ENCODE assay signal across 19 mouse cellular contexts in genomic region chr1:64319155-64319582, GRCm38 (mm10).
DNase-seq lines count a peak whose midpoint lies in the region; ATAC-seq and TF ChIP-seq lines count a peak whose summit lies in the region.
"Had no signal": no experiment of that assay in that cellular context is flagged by ENCODE, and none has a peak within 500 bp of the region (broad histone marks: within the 10 kb centered on the region; RNA-seq: fewer than 3 reads in every experiment).

No protein-coding gene starts in this region.

- no peaks in the 10 kb centered on the region for H3K36me3 ChIP-seq in midbrain, embryonic 10.5 days
- H3K36me3 ChIP-seq in midbrain, embryonic 11.5 days (ENCODE audit: control insufficient read depth, insufficient read depth, low read length): no peaks in the 10 kb centered on the region
- no peaks in the 10 kb centered on the region for H3K36me3 ChIP-seq in C2C12 (ENCODE audit: control insufficient read depth, insufficient read depth)
- H3K36me3 ChIP-seq: embryonic facial prominence, embryonic 13.5 days; heart, embryonic 10.5 days had no signal

- no peaks in the 10 kb centered on the region for H3K9me3 ChIP-seq in midbrain, embryonic 10.5 days (replicated peaks)
- H3K9me3 ChIP-seq in midbrain, embryonic 11.5 days (ENCODE audit: control insufficient read depth, low read length): no peaks in the 10 kb centered on the region
- H3K9me3 ChIP-seq: embryonic facial prominence, embryonic 13.5 days; forebrain, embryonic 13.5 days; heart, embryonic 10.5 days had no signal

- H3K79me3 ChIP-seq in C2C12 (ENCODE audit: low read depth): no peaks in the 10 kb centered on the region

- no peak overlapping the region for H3K4me3 ChIP-seq in cerebellum, adult 2 months (replicated peaks; ENCODE audit: insufficient read depth, low read depth, low read length)
- H3K4me3 ChIP-seq in midbrain, embryonic 10.5 days: no peak overlapping the region
- H3K4me3 ChIP-seq in midbrain, embryonic 11.5 days (ENCODE audit: low read depth, low read length): no peak overlapping the region
- no peak overlapping the region for H3K4me3 ChIP-seq in C2C12 (ENCODE audit: insufficient read depth, poor library complexity, severe bottlenecking)
- H3K4me3 ChIP-seq: embryonic facial prominence, embryonic 13.5 days; forebrain, embryonic 13.5 days; gastrocnemius, adult 2 months; heart, embryonic 10.5 days had no signal

- no peak overlapping the region for H3K4me2 ChIP-seq in midbrain, embryonic 11.5 days
- H3K4me2 ChIP-seq: embryonic facial prominence, embryonic 13.5 days; forebrain, embryonic 13.5 days; hindbrain, embryonic 14.5 days had no signal

- TF ChIP-seq POLR2A in cerebellum, adult 2 months (IDR thresholded peaks at IDR 0.05; ENCODE audit: borderline replicate concordance, insufficient read depth, low read length): no peak

- H3K79me2 ChIP-seq in C2C12 (ENCODE audit: control insufficient read depth, insufficient read depth): no peaks in the 10 kb centered on the region

- peak overlapping the region; percentile 75 for H3K27ac ChIP-seq in cerebellum, adult 2 months (ENCODE audit: insufficient read depth, low read length)
- H3K27ac ChIP-seq in midbrain, embryonic 10.5 days (replicated peaks): 0 out of 2 replicates have a peak overlapping the region, but pooled peaks have one; percentile 28
- no peak overlapping the region for H3K27ac ChIP-seq in midbrain, embryonic 11.5 days (ENCODE audit: low read depth, low read length)
- H3K27ac ChIP-seq: embryonic facial prominence, embryonic 13.5 days; forebrain, embryonic 13.5 days; gastrocnemius, adult 2 months; heart, embryonic 10.5 days; hindbrain, embryonic 14.5 days had no signal

- no peak overlapping the region for H3ac ChIP-seq in C2C12 (ENCODE audit: control insufficient read depth, insufficient read length, low read depth)

- peaks cover 6% of the 10 kb centered on the region for H3K4me1 ChIP-seq in cerebellum, adult 2 months (ENCODE audit: control insufficient read depth, insufficient read depth, low read length)
- H3K4me1 ChIP-seq in midbrain, embryonic 10.5 days: no peaks in the 10 kb centered on the region
- no peaks in the 10 kb centered on the region; the same call in 1 of the 2 replicates for H3K4me1 ChIP-seq in midbrain, embryonic 11.5 days (ENCODE audit: control insufficient read depth, insufficient read depth, low read length)
- H3K4me1 ChIP-seq: forebrain, embryonic 13.5 days; heart, embryonic 10.5 days had no signal

- ATAC-seq in midbrain, embryonic 11.5 days (ENCODE audit: low FRiP score): no peak
- ATAC-seq in activated CD4-positive, CD25-positive, alpha-beta regulatory T cell, adult 4 months: no peak
- ATAC-seq: forebrain, embryonic 13.5 days; forebrain, postnatal 0 days; intestine, embryonic 16.5 days had no signal

- TF ChIP-seq CTCF in cerebellum, adult 2 months (IDR thresholded peaks at IDR 0.05; ENCODE audit: borderline replicate concordance, insufficient read depth, low read depth, low read length): no peak
- TF ChIP-seq CTCF in C2C12 (IDR thresholded peaks at IDR 0.05; ENCODE audit: control insufficient read depth, insufficient read depth, insufficient read length): no peak

- H3K27me3 ChIP-seq in cerebellum, adult 2 months (ENCODE audit: control insufficient read depth, insufficient read depth, low read length): no peaks in the 10 kb centered on the region
- H3K27me3 ChIP-seq in midbrain, embryonic 10.5 days (ENCODE audit: low read depth, poor library complexity, severe bottlenecking): no peaks in the 10 kb centered on the region
- H3K27me3 ChIP-seq in midbrain, embryonic 11.5 days (ENCODE audit: control insufficient read depth, insufficient read depth, low read length): no peaks in the 10 kb centered on the region
- H3K27me3 ChIP-seq in C2C12 (ENCODE audit: control insufficient read depth, insufficient read depth, insufficient read length): no peaks in the 10 kb centered on the region
- H3K27me3 ChIP-seq: embryonic facial prominence, embryonic 13.5 days; forebrain, embryonic 13.5 days had no signal

- 52% methylated on average over 3 of the region's 3 CpGs for WGBS in cerebellum, adult 2 months
- WGBS in midbrain, embryonic 10.5 days: 85% methylated on average over 3 of the region's 3 CpGs
- 74% methylated on average over 3 of the region's 3 CpGs for WGBS in midbrain, embryonic 11.5 days

- DNase-seq in cerebellum, adult 2 months: no peak
- no peak for DNase-seq in cerebellum, adult 18-20 months
- DNase-seq in midbrain, embryonic 10.5 days (ENCODE audit: low spot score): no peak
- no peak for DNase-seq in midbrain, embryonic 11.5 days (ENCODE audit: low spot score, missing footprints)
- DNase-seq: adrenal gland, postnatal 14 days; B cell, adult 2 months; forebrain, postnatal 0 days; gastrocnemius, adult 2 months; gastrocnemius, postnatal 25 days; heart, postnatal 10 days; heart, postnatal 4 days; kidney, adult 2 months had no signal

- H3K9ac ChIP-seq in midbrain, embryonic 11.5 days (ENCODE audit: low read length): no peak overlapping the region
- H3K9ac ChIP-seq: embryonic facial prominence, embryonic 13.5 days; forebrain, embryonic 13.5 days; forebrain, postnatal 0 days; hindbrain, embryonic 14.5 days had no signal

TF ChIP-seq in C2C12, 6 proteins besides CTCF, POLR2A, EP300 and RAD21:
- TF ChIP-seq CEBPB (IDR thresholded peaks at IDR 0.05; ENCODE audit: low read depth) (no peak), USF1 (IDR thresholded peaks at IDR 0.05; ENCODE audit: low read depth) (peak; percentile 79)
TF ChIP-seq in C2C12: peak in this region for 1.
